Mouse (Mus musculus) MEL (cell line): ENCODE measurements at regions not wholly inside any gene's neighbourhood (a gene's known extent, or its start where the extent isn't known, plus 50 kb on each side); places are given as distances from the start of the nearest gene placed in this dataset.

Experiments used
- DNase-seq: peaks from one replicate; pipeline ENCODE4 v3.0.0; 2011; ENCODE audit warnings: low read depth, low spot score
- H3K27ac ChIP-seq: 2 replicates; pipeline ENCODE4 v1.5.1; 2012; ENCODE audit warnings: low read depth, mild to moderate bottlenecking, control low read depth, low read length, moderate library complexity; ENCODE audit not compliant: control insufficient read depth
- H3K27me3 ChIP-seq, 2 experiments: fragments of 150-350 bp in 1 of 2; sonication (generic) in 1 of 2; 2 replicates each; pipeline ENCODE4 v1.6.1; 2012; ENCODE audit warnings: low read length in 2 of 2, mild to moderate bottlenecking in 2 of 2, improper control_type of control experiment in 1 of 2, moderate library complexity in 1 of 2; ENCODE audit not compliant: insufficient read depth in 2 of 2, control insufficient read depth in 1 of 2
- H3K36me3 ChIP-seq, 2 experiments: 2 replicates each; pipeline ENCODE4 v1.6.1; 2012 to 2014; ENCODE audit warnings: low read length in 2 of 2, improper control_type of control experiment in 1 of 2, inconsistent platforms in 1 of 2, mild to moderate bottlenecking in 1 of 2; ENCODE audit not compliant: insufficient read depth in 2 of 2, control insufficient read depth in 1 of 2
- H3K4me1 ChIP-seq, 2 experiments: fragments of 150-350 bp in 1 of 2; sonication (generic) in 1 of 2; 2 replicates each; pipeline ENCODE4 v1.6.1; 2012; ENCODE audit warnings: low read length in 2 of 2, improper control_type of control experiment in 1 of 2, mild to moderate bottlenecking in 1 of 2; ENCODE audit not compliant: insufficient read depth in 2 of 2, control insufficient read depth in 1 of 2
- H3K4me3 ChIP-seq, 2 experiments: fragments of 150-350 bp in 1 of 2; sonication (generic) in 1 of 2; 2 replicates each; pipeline ENCODE4 v1.5.1; 2012; ENCODE audit warnings: low read depth in 2 of 2, low read length in 2 of 2, mild to moderate bottlenecking in 2 of 2, moderate library complexity in 2 of 2, control low read depth in 1 of 2, improper control_type of control experiment in 1 of 2; ENCODE audit not compliant: control insufficient read depth in 1 of 2, insufficient read depth in 1 of 2
- H3K79me2 ChIP-seq: 2 replicates; pipeline ENCODE4 v1.6.1; 2012; ENCODE audit warnings: mild to moderate bottlenecking, low read length, moderate library complexity; ENCODE audit not compliant: control insufficient read depth, poor library complexity, insufficient read depth
- H3K9ac ChIP-seq: 2 replicates; pipeline ENCODE4 v1.6.1; 2012; ENCODE audit warnings: low read depth, mild to moderate bottlenecking, control low read depth, low read length, moderate library complexity; ENCODE audit not compliant: control insufficient read depth, poor library complexity, severe bottlenecking
- H3K9me3 ChIP-seq: fragments of 150-350 bp; sonication (generic); replicated peaks from 2 replicates; pipeline ENCODE4 v1.6.1; 2012; ENCODE audit warnings: mild to moderate bottlenecking, low read length, improper control_type of control experiment, moderate library complexity; ENCODE audit not compliant: insufficient read depth
- BHLHE40 ChIP-seq: IDR thresholded peaks from 2 replicates; pipeline ENCODE4 v1.6.1; 2012; ENCODE audit warnings: low read depth, mild to moderate bottlenecking, inconsistent platforms, low read length, improper control_type of control experiment, borderline replicate concordance
- CHD2 ChIP-seq: IDR thresholded peaks from 2 replicates; pipeline ENCODE4 v1.6.1; 2011; ENCODE audit warnings: low read length, improper control_type of control experiment
- E2F4 ChIP-seq: IDR thresholded peaks from 2 replicates; pipeline ENCODE4 v1.6.1; 2011; ENCODE audit warnings: low read depth, low read length, improper control_type of control experiment, borderline replicate concordance
- ETS1 ChIP-seq: IDR thresholded peaks from 2 replicates; pipeline ENCODE4 v1.6.1; 2012; ENCODE audit warnings: low read depth, mild to moderate bottlenecking, inconsistent platforms, low read length, improper control_type of control experiment, moderate library complexity
- JUND ChIP-seq: IDR thresholded peaks from 2 replicates; pipeline ENCODE4 v1.6.1; 2011; ENCODE audit warnings: low read depth, mild to moderate bottlenecking, improper control_type of control experiment, low read length
- MEF2A ChIP-seq: IDR thresholded peaks from 2 replicates; pipeline ENCODE4 v1.6.1; 2014; ENCODE audit warnings: low read depth, mild to moderate bottlenecking, inconsistent platforms, low read length, improper control_type of control experiment; ENCODE audit not compliant: poor library complexity, insufficient replicate concordance, severe bottlenecking; ENCODE audit errors: extremely low read depth
- MXI1 ChIP-seq: IDR thresholded peaks from 2 replicates; pipeline ENCODE4 v1.6.1; 2011; ENCODE audit warnings: mild to moderate bottlenecking, low read depth, low read length, improper control_type of control experiment
- MYC ChIP-seq: IDR thresholded peaks from 2 replicates; pipeline ENCODE4 v1.6.1; 2011; ENCODE audit warnings: low read depth, mild to moderate bottlenecking, low read length, improper control_type of control experiment, moderate library complexity
- NRF1 ChIP-seq: IDR thresholded peaks from 2 replicates; pipeline ENCODE4 v1.6.1; 2014; ENCODE audit warnings: low read depth, mild to moderate bottlenecking, inconsistent platforms, low read length, improper control_type of control experiment, moderate library complexity; ENCODE audit not compliant: poor library complexity, insufficient read depth, severe bottlenecking
- RCOR1 ChIP-seq: IDR thresholded peaks from 2 replicates; pipeline ENCODE4 v1.6.1; 2012; ENCODE audit warnings: low read depth, mild to moderate bottlenecking, inconsistent platforms, low read length, improper control_type of control experiment
- TAL1 ChIP-seq: IDR thresholded peaks from 2 replicates; pipeline ENCODE4 v1.6.1; 2012; ENCODE audit warnings: mild to moderate bottlenecking, inconsistent platforms, low read length, moderate library complexity, mixed read lengths
- TBP ChIP-seq: IDR thresholded peaks from 2 replicates; pipeline ENCODE4 v1.8.0; 2011; ENCODE audit warnings: low read depth, low read length, improper control_type of control experiment
- UBTF ChIP-seq: IDR thresholded peaks from 2 replicates; pipeline ENCODE4 v1.6.1; 2012; ENCODE audit warnings: low read depth, mild to moderate bottlenecking, inconsistent platforms, low read length, improper control_type of control experiment, moderate library complexity, borderline replicate concordance; ENCODE audit not compliant: insufficient read depth
- USF1 ChIP-seq: IDR thresholded peaks from 2 replicates; pipeline ENCODE4 v1.6.1; 2014; ENCODE audit warnings: low read depth, mild to moderate bottlenecking, inconsistent platforms, low read length, improper control_type of control experiment, moderate library complexity
- USF2 ChIP-seq, 2 experiments: IDR thresholded peaks; 2 replicates each; pipeline ENCODE4 v1.6.1; 2011 to 2012; ENCODE audit warnings: improper control_type of control experiment in 2 of 2, low read length in 2 of 2, borderline replicate concordance in 1 of 2, inconsistent platforms in 1 of 2, low read depth in 1 of 2, mild to moderate bottlenecking in 1 of 2; ENCODE audit not compliant: insufficient read depth in 1 of 2
- ZKSCAN1 ChIP-seq: IDR thresholded peaks from 2 replicates; pipeline ENCODE4 v1.6.1; 2012; ENCODE audit warnings: low read depth, mild to moderate bottlenecking, inconsistent platforms, low read length, improper control_type of control experiment, moderate library complexity
- ZNF384 ChIP-seq: IDR thresholded peaks from 2 replicates; pipeline ENCODE4 v1.6.1; 2012; ENCODE audit warnings: low read depth, mild to moderate bottlenecking, inconsistent platforms, low read length, improper control_type of control experiment

DNA sequence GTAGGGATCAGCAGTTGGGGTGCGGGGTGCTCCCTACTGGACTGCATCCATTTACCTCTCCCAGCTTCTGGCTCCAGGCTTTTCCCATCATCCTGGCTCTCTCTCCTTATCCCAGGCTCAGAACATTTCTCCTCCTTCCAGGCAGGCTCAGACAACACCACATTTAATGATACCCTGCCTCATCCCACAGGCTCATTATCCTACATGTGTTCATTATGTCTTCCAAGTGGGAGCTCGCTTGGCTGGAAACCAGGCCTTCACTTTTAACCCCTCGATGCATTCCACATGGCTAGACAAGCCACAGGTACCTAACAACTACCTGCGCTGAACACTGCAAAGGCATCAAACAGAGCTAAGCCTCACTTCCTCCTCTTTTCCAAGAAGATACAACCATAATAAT, 60.5 kb downstream of the Rplp1 start:
- H3K4me1 ChIP-seq = no peaks in the 10 kb centered on the region
- H3K27me3 ChIP-seq = no peaks in the 10 kb centered on the region; a peak in 1 of 4 replicates
- no peak for TF ChIP-seq MXI1
- no peak for TF ChIP-seq MYC
- TF ChIP-seq USF2 (IDR thresholded peaks at IDR 0.05; ENCODE audit: borderline replicate concordance in 1 of 2, insufficient read depth in 1 of 2, low read depth in 1 of 2, low read length in 2 of 2) = no peak
- no peak for TF ChIP-seq CHD2
- no peak for TF ChIP-seq E2F4
- TF ChIP-seq ZNF384 = no peak
- no peak for TF ChIP-seq ETS1
- TF ChIP-seq USF1 = no peak
- no peak for TF ChIP-seq JUND
- TF ChIP-seq TBP = no peak
- no peak for TF ChIP-seq BHLHE40
- no peak for TF ChIP-seq RCOR1
- no peak for TF ChIP-seq UBTF
- no peak for TF ChIP-seq ZKSCAN1
- TF ChIP-seq, all 39 proteins: peak for 0
- no peak overlapping the region for H3K27ac ChIP-seq
- H3K4me3 ChIP-seq = no peak overlapping the region
- no peaks in the 10 kb centered on the region for H3K9me3 ChIP-seq
- no peak overlapping the region for H3K9ac ChIP-seq
- H3K79me2 ChIP-seq = no peaks in the 10 kb centered on the region
- no peak for DNase-seq
- H3K36me3 ChIP-seq = no peaks in the 10 kb centered on the region

DNA sequence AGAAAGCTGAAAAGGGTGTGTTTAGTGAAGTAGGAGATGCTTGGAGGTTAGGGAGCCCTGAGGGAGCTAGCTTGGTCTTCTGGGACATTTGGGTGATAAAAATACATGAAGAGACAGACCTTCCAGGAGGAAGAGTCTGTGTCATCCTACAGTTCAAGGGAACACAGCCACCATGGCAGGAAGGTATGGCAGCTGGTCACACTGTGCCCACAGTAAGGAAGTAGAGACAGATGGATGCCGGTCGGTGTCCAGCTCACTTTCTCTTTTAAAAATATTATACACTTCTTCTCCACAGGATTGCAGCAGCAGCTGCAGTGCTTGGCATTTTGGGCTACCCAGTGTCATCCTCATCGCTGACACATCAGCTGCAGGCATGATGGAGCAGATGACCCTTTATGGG, 63.0 kb downstream of the Rplp1 start:
- Histone ChIP-seq H3K27ac (no peak overlapping the region), H3K9me3 (no peaks in the 10 kb centered on the region), H3K4me3 (no peak overlapping the region), H3K9ac (no peak overlapping the region), H3K4me1 (no peaks in the 10 kb centered on the region), H3K36me3 (no peaks in the 10 kb centered on the region), H3K79me2 (no peaks in the 10 kb centered on the region), H3K27me3 (peaks cover 0 to under 1% of the 10 kb centered on the region in 2 experiments; a peak in 2 of 4 replicates)
- no peak for DNase-seq
- no peak for TF ChIP-seq TAL1

DNA sequence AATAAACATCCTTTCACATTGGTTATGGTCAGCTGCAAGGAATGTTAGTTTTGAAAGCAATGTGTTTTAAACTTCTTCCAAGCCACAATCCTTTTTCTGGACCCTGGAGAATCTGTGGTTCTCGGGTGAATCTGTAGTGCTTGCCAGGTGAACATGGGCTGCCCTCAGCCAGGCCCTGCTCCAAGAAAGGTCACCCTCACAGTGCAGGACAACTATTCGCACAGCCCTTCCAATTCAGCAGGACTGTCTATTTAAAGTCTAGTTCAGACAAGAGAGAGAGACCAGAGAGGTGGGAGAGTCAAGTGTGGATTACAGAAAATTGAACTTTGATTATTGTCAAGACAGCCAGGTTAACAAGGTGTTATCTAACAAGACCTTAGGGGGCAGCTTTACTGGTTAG, 65.9 kb downstream of the Rplp1 start:
- Histone ChIP-seq H3K4me1 (no peaks in the 10 kb centered on the region), H3K27me3 (peaks cover 0 to 1% of the 10 kb centered on the region in 2 experiments; a peak in 2 of 4 replicates), H3K79me2 (no peaks in the 10 kb centered on the region), H3K9ac (no peak overlapping the region), H3K36me3 (no peaks in the 10 kb centered on the region), H3K9me3 (no peaks in the 10 kb centered on the region)
- DNase-seq = no peak
- TF ChIP-seq ETS1 (no peak), MEF2A (no peak), NRF1 (no peak), JUND (no peak)
- TF ChIP-seq, all 39 proteins: peak for 0
- Histone ChIP-seq H3K4me3 (no peak overlapping the region), H3K27ac (no peak overlapping the region)
